Mouse (Mus musculus): Measurements from ENCODE around the gene Olfr1318.

The Olfr1318 gene

DNA sequence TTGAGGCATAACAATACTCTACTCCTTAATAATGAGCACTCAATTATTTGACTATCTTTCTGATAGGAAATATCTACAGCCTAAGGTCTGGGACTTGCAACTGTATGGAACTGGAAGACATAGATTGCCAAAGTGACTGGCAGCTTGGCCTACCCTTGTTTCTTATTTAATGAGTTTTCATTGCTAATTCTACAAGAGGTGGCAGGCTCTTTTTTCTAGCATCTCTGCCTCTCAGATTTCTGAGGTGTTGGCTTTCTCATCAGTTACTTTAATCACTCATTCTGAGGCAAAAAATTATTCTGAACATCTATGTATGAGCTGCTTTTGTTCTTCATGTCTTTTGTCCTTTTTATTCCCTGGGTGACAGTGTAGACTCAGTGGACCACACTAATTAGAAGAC lies at the start of gene Olfr1318:
Olfr1318 (plus strand) TSS at position 301 of the 400 bp plus-strand sequence.
- DNase-seq (ENCODE audit: low read depth, low spot score): no peak

DNA sequence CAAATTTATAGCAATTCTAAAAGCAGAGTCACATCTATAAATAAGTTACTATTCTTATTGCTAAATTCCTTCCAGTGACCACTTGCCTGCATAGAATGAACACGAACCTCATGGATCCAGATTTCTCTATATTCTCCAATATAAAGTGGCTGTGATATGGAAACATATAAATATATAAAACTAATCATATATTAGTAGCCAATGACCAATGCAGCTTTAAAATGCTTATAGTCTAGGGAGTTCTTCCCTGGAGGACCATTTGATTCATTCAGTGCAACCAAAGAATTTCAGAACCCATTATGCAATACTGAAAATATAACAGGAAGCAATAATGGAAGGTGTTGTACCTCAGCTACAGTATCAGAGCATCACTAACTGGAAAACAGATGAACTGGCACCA lies 38.7 kb upstream of the Olfr1318 start, which contains the start of gene Olfr1315-ps1:
Olfr1315-ps1 (minus strand) TSS at position 101 of the 400 bp plus-strand sequence.
- no peak for DNase-seq (ENCODE audit: low read depth, low spot score)

DNA sequence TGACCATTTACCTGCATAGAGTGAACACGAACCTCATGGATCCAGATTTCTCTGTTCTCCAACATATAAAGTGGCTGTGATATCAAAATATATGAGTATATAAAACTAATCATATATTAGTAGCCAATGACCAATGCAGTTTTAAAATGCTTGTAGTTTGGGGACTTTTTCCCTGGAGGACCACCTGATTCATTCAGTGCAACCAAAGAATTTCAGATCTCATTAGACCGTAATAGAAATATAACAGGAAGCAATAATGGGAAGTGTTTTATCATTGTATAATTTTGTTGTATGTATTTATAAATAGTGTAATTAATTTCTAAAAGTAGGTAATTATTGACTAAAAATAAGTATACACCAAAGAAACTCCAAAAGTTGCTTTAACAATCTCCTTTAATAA lies 19.1 kb upstream of the Olfr1318 start, which contains the start of gene Olfr1316:
Olfr1316 (minus strand) TSS at position 101 of the 400 bp plus-strand sequence.
- DNase-seq (ENCODE audit: low read depth, low spot score): no peak

DNA sequence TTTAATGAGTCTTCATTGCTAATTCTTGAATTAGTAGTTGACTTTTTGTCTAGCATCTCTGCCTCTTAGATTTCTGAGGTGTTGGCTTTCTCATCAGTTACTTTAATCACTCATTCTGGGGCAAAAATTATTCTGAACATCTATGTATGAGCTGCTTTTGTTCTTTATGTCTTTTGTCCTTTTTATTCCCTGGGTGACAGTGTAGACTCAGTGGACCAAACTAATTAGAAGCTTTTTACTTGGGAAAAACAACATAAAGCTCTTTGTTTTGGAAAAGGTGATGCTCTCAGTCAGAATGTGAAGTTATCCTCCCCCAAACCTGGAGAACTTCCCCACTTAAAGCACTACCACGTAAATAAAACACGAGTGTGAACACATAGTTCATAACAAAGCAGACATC lies 14.0 kb upstream of the Olfr1318 start, which contains the start of gene Olfr1317:
Olfr1317 (plus strand) TSS at position 301 of the 400 bp plus-strand sequence.
- DNase-seq (ENCODE audit: low read depth, low spot score): no peak

DNA sequence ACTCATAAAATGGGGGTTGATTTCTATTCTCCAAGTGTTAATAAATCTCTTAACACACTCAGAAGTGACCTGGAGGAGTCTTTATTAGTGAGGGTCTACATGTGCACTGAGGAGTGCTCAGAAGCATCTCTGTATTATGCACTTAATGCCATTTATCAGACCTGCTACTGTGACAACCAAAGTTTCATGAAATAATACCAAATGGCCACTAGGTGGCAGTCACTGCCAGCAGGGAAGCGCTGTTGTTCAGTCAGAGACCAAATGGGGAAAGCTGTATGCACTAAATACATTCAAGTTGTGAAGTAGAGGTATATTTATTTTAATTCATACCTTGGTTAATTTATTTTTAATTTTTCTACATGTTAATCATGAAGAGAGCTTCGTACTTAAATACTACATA lies 42.9 kb downstream of the Olfr1318 start:
- DNase-seq (ENCODE audit: low read depth, low spot score): peak; percentile 45

DNA sequence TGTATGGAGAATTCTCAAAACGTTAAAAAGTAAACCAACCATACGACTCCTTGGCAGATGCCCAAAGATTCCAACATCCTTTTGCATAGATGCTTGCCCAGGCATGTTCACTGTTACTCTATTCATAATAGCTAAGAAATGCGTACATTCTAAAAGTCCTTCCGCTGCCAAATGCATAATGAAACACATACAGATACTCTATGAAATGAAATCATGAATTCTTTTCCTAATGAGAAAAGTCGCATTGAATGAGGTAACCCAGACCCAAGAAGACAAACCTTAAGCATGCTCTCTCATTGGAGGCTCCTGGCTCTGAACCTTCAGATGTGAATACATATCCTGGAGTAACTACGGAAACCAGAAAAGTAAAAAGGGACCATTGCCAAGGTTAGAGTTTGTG lies 49.1 kb downstream of the Olfr1318 start:
- no peak for DNase-seq (ENCODE audit: low read depth, low spot score)

All from retina, postnatal 7 days (tissue).